Mouse (Mus musculus) thymus, postnatal 10 days (tissue): ENCODE data around the gene Map3k10.
"Not testable (repeated sequence)": the region's sequence is repeated elsewhere in the genome, so short reads cannot be mapped to it uniquely, and the experiment has no call there.

Experiments
- DNase-seq, 2 experiments: peaks; one replicate each; pipeline ENCODE4 v3.0.0; 2021; ENCODE audit warnings: low spot score in 2 of 2

Map3k10 gene

DNA sequence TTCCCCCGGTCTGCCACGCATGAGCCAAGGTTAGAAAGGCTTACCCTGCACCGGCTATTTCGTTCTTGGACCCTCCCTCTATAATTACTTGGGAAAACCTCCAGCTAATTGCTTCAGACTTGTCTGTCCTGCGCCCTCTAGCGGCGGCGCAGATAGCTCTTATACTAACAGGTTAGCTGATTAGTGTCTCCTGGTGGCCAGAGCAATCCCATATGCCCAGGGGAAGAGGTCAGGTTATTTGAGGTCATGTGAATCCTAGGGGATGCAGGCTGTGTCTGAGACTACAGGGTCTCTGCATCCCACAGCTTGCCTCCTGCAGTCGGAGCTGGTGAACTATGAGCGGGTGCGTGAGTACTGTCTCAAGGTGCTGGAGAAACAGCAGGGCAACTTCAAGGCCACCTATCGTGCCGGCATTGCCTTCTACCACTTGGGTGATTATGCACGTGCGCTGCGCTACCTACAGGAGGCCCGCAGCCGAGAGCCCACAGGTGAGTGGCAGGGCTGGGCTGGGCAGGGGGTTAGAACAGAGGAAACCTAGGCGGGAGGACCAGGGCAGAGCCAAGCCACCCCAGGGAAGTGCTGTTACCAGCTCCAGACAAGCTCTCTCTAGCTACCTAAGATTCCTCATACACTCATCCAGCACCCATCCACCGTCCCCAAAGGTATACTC is 19.7 kb downstream of the Map3k10 start:
- peak in 1 of 2 experiments; percentile 27 for DNase-seq

DNA sequence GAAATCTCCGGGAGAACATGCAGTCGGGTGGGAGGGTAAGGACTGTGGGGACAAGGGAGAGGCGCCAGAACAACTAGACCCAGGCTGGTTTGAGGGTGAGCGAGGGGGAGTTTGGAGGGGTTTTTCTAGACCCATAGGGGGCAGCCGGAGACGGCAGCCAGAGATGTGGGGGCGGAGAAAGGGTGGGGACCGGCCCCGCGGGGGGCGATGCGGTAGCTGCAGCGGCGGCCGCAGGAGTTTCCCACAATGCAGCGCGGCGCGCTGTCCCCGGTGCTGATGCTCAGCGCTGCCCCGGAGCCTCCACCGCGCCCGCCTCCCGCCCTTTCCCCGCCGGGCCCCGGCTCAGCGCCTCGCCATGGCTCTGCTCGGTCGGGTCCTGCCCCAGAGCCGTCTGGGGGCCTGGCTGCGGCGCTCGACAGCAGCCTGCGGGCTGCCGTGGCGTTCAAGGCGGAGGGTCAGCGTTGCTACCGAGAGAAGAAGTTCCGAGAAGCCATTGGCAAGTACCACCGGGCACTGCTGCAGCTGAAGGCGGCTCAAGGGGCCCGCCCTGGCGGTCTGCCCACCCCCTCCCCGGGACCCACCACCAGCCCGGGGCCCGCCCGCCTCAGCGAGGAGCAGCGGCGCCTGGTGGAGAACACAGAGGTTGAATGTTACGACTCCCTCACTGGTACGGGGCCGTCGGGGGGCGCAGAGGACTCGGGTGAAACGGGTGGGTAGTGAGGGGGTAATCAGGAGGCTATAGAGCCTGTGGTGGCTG is 20.5 kb downstream of the Map3k10 start, which contains the start of gene Ttc9b:
TSS of gene Ttc9b (plus strand) at position 235 of the 757 bp plus-strand sequence.
- DNase-seq = peak; percentile 39 to 66

DNA sequence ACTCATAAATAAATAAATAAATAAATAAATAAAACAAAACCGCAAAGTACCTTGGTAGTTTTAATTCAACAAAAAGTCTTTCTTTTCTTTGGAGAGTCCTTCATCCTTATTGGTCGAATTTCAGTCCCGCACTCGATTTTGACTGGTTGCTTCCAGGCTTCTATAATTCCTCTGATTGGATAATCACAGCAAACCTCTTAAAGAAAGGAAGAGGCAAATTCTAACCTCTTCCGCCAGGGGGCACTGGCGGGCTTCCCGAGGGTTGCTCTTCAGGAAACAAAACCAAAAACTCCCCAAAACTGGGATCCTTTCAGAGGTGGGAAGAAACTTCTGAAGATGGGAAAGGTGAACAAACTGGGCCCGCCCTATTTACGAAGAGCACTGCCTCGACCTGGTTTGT is 23.4 kb downstream of the Map3k10 start:
- DNase-seq = peak; percentile 35 to 72

DNA sequence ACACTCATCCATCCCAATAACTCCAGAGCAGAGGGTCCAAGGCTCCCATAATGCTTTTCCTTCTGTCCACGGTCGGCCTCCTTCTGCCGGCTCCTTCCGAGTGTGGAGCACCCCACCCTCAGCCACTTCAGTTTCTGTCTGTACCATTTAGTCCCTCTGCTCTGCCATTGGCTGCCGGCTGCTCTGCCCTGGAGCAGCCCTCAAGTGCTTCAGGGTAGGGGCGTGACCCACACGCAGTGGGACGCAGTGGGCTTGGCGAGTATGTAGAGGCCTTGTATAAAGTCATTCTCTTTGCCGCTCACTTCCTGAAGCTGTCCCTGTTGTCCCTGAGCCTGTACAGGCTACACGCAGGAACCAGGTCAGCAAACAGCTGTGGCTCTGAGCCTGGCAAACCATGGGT is 24.7 kb downstream of the Map3k10 start:
- no peak for DNase-seq

DNA sequence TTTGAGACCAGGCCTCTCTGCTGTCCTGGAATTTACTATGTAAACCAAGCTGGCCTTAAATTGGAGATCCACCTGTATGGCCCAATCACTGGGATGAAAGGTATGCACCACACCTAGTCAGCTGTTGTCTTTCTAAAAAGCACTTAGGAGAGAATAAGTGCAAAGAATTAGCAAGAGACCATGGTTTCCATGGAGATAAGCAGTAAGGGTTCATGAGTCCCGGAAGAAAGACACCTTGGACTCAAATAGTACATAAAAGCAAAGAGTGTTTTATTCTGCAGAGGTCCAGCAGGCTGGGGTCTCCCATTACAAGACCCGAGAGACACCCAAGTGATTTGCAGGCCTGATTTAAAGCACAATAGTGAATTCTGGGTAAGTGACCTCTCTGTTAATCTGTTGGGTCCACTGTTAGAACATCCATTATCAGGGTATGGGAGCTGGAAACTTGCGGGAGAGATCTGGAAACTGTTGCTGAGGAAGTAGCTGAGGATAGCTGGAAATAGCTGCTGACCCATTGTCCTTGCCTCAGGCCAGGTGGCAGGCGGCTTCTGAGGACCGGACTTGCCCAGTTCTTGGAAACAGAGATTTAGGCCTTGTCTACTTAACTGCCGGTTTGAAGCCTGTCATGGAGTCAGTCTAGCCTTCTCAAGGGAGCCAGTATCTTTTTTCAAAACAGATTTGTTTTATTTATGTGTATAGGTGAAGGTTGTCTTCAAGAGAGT is 27.0 kb downstream of the Map3k10 start:
- no peak for DNase-seq

DNA sequence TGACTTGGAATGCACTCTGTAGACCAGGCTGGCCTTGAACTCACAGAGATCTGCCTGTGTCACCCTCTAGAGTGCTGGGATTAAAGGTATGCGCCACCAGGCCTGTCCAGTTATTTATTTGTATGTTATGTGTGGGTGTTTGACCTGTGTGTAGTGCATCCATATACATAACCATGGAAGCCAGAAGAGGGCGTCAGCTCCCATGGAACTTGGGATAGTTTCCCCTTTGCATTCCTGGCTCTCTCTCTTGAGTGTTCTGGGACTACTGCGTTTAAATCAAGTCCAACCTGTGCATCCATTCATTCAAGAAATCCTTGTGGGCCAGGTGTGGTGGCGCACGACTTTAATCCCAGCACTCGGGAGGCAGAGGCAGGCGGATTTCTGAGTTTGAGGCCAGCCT is 27.9 kb downstream of the Map3k10 start:
- no peak for DNase-seq

DNA sequence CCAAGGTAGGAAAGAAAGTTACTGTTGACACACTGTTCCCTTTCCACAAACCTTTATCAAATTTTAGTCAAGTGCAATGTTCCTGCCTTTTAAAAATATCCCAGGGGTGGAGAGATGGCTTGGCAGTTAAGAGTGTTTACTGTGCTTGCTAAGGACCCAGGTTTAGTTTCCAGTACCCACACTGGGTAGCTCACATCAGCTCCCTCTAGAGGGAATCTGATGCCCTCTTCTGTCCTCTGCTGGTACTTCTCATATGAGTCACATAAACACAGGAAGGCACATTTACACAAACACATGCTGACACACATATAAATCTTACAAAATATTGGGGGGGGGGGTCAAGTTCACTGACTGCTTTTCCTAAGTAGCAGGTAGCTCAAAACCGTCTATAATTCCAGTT is 29.9 kb downstream of the Map3k10 start:
- DNase-seq = no peak

DNA sequence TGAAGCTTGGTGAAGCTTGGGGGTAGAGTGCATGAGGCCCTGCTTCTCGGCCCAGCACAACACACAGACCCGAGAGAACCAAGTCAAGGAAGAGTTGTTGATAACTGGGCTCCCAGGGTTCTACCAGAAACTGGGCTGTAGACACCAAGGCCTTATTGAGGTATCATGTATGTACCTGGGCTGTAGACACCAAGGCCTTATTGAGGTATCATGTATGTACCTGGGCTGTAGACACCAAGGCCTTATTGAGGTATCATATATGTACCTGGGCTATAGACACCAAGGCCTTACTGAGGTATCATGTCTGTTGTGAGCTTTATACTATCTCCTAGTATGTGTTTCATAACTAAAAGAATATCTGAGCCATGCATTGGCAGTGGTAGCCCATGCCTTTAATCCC is 39.3 kb downstream of the Map3k10 start:
- DNase-seq = not testable (repeated sequence)

DNA sequence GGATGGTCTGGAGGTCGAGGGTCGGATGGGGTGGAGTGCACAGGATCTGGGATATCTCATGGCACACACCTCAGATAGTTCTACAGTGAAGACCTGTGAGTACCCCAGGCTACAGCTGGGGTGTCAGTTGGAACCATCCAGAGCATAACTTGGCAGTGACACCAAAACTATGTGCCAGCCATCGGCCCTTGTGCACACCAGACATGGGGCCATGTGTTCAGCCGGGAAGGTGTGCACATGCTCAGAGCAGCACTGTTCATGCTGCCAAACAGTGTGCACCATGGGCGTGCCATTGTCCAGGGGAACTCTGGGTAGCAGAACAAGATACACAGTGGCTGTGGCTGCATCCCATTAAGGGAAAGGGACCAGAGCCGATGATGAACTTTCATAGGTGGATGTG is 39.7 kb downstream of the Map3k10 start:
- no peak for DNase-seq

DNA sequence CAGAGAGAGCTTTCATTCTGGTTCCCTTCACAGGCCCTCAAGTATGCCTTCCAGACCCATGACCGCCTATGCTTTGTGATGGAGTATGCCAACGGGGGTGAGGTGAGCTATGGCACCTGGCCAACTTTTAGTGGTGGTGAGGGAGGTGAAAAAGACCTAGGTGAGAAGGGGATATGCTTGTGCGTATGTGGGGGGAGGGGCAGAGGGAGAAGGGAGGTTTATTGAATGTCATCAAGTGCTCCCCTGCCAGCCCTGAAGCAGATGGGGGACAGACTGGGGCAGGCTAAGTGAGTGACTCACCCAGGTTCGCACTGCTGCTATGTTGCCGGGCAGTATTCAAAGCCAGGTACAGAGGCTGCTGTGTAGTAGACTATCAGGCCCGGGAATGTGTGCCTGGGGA is 41.2 kb downstream of the Map3k10 start:
- DNase-seq = no peak

DNA sequence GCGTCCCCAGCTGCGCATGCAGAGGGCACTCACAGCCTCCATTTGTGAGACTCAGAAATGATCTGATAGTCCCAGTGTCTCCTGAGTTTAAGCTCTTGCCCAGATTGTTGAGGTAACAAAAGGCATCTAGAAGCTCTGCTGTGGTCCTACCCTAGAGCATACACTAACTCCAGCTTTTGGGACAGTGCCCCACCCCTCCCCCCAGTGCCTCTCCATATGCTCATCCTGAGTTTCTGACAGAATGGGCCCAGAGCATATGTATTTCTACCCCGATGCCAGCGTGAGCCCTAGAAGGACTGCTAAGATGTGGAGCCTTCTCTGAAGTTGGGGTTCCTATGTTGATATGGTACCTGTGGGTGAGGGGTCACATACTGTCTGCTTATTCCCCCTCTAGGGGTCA is 43.0 kb downstream of the Map3k10 start:
- DNase-seq = no peak

DNA sequence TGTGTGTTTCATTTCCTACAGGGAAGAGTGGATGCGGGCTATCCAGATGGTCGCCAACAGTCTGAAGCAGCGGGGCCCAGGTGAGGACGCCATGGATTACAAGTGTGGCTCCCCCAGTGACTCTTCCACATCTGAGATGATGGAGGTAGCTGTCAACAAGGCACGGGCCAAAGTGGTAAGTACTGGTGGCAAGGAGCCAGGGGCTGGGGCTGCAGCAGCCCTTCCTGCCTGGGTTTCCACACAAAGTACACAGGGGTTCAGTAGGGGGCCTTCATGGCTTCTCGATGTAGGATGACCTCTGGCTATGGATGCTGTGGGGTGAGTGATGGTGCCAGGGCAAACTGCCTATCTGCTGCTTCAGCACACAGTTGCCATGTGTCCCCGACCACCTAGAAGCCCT is 45.6 kb downstream of the Map3k10 start:
- not testable (repeated sequence) for DNase-seq

DNA sequence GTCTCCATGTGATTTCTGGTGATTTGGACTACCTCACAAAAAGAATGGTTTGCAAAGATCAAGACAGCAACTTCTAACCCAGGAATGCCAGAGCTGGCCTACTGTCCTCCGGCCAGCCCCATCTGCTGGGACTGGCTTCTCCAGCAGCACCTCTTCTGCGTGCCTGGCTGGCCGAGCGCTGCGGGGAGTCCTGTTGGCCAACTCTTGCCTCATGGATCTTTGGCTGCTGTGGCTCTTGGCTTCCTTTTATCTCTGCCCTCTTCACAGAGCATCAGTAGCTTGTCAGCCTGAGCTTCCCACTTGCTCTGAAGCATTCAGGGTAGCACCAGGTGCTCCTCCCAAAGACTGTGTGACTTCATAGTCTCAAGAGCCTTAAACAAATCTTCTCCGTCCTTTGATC is 46.2 kb downstream of the Map3k10 start:
- DNase-seq = no peak

DNA sequence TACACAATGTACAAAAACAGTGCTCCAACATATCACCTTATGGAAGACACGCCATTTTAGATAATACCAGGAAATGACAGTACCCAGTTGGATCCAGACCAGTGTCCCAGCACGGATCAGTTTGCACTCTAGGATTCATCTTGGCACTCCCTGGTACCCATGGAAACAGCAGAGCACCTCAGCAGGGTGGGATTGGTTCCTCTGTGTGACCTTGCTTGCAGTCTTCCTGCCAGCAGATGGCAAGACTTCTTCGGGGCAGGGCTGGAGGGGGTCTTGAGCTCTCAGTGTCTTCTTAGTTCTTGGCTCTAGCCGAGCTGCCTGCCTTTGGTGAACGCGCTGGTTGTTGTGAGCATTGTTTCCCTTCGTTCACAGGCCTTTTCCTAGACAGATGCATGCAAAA is 46.7 kb downstream of the Map3k10 start:
- DNase-seq = no peak

DNA sequence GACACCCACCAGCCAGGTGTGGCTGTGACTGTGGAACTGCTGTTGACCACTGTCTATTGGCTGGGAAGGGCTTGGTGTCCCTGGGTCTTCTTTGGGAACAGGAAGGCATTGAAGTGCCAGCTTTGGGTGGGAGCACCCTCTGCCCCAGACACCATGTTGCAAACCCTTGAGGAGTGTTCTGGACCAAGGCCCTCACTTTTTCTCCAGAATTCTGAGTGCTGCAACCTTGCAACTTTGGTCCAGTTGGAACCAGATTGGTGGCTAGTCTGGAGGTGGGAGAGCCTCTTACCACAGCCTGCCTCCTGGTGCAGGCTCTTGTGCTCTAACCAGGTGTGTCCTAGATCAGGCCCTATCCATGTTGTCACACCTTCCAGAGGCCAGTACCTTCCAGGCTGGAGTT is 49.4 kb downstream of the Map3k10 start:
- DNase-seq = no peak

DNA sequence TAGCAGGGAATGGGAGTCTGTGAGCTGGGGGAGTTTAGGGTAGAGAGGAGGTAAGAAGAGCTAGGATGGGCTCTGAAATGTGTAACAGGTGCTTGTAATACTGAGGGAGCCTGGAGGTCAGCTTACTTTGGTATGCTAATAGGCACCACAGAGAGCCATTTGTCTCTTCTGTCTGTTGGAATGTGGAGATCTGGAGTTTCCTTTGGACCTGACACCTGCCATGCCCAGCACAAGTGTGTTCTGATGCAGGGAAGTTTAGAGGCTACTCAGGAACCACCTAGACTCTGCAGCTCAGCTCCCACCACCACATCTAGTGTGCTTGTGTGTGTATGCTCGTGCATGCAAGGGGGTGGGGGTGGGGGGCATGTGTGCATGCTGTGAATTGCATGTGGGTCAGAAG is 52.2 kb downstream of the Map3k10 start:
- DNase-seq = no peak

DNA sequence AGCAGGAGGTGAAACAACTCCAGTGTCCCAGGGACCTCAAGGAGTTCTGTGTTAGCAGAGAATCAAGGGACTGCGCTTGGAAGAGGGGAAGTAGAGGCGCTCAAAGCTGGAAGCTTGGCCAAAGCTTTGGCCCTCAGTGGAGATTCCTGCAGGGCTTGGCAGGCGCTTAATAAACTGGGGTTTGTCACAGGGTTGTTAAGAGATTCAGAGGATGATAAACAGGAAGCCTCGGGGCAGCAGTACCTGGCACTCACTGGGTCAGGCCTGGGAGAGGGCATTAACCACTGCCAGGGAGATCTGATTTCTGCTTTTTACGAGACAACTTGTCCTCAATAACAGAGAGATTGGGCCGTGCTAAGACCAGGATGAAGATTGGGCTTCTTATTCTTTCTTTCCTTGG is 53.4 kb downstream of the Map3k10 start:
- DNase-seq = no peak

DNA sequence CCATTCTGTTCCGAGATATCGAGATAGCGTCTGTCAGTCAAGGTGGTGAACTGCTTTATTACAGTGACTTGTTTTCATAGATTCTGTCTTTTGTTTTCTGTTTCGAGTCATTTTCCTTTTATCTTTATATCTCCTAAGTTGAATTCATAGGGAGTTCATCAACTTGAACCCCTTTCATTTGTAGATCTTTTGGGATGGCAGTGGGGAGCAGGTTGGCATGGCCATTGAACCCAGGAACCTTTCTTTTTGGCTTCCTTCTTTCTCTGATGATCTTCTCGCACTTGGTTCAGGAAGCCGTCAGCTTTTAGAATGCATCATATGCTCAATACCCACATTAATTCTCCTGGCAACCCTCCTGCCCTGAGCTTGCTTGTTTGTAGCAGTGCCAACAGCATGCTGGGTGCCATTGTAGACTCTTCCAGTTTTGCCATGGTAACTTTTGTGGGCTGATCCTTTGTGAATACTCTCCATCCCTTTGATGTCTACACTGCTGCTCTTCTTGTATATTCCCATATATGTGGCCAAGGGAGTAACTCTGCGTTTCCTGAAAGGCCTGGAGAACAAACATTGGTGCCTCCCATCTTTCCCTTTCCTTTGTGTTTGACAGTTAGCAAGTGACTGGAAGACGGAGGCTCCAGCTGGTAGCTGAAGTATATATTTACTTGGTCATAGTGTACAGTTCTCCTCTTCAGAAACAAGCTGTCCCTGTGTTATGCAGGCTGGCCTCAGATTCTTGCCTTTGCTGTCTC is 60.5 kb downstream of the Map3k10 start:
- DNase-seq = no peak

DNA sequence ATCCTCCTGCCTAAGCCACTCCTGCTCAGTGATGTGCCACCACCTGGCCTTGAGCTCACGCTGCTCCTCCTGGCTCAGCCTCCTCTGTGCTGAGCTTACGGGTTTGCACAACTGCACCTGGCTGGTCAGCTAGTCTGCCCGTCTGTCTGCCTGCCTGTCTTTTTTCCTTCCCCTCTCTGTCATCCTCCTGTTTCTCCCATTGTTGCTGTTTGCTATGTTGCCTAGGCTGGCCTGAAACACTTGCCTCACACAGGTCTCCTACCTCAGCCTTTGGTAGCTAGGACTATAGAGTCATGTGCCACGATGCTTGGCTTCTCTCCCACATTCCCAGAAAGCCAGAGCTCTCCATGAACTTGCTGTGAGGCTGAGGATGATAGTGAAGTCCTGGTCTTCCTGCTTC is 61.5 kb downstream of the Map3k10 start:
- no peak for DNase-seq

DNA sequence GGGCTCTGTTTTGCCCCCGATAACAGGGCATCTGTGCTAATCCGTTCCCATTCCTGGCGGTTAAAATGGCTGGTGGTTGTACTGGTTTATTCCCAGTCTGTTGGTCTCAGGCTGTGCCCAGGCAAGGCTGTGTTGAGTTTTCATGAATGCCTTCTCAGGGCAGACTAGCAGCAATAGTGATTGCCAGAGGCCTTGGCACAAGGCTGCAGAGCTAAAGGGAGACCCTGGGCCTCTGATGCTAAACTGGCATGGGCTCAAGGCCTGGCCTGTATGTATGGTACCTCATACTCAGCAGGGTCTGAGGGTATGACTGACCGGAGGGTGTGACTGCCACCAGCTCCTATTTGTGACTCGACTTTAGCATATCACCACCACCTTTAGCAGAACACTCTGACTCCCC is 63.5 kb downstream of the Map3k10 start:
- DNase-seq = no peak

DNA sequence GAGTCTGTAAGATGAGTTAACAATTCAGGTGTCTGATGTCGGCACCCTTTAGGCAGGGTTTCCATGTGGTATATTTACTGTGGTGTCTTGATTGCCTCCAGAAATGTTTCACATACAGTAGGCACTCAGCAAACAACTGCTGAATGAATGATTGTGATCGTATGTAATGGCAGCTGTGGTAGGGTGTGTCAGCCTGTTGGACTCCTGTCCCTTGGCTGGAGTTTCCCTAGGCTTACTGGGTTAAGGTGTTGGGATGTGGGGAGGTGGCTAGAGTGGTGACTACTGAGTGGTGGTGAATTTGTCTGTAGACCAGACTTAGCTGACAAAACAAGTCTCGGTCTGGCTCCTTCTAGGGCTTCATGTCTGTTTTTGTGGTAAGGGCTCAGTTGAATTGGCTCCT is 64.0 kb downstream of the Map3k10 start:
- DNase-seq = no peak

DNA sequence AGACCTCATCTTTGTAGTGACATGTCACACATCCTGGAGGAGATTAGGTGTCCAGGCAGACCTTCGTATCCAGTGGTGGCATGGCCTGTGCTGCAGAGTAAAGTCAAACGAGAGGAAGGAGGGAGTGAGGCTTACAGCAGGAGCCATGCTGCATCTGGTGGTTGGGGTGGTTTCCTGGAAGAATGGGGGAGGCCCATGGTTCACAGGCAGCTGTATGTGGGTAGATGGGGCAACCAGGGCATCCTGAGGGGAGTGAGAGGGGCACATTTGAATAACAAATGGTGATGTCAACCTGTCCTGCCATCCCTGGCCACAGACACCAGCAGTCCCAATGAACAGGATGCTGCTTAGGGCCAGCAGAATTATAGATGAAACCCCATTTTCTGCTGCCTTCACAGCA is 64.7 kb downstream of the Map3k10 start:
- no peak for DNase-seq
